8 mouse cellular contexts compared by ENCODE assay signal in the genomic region with DNA sequence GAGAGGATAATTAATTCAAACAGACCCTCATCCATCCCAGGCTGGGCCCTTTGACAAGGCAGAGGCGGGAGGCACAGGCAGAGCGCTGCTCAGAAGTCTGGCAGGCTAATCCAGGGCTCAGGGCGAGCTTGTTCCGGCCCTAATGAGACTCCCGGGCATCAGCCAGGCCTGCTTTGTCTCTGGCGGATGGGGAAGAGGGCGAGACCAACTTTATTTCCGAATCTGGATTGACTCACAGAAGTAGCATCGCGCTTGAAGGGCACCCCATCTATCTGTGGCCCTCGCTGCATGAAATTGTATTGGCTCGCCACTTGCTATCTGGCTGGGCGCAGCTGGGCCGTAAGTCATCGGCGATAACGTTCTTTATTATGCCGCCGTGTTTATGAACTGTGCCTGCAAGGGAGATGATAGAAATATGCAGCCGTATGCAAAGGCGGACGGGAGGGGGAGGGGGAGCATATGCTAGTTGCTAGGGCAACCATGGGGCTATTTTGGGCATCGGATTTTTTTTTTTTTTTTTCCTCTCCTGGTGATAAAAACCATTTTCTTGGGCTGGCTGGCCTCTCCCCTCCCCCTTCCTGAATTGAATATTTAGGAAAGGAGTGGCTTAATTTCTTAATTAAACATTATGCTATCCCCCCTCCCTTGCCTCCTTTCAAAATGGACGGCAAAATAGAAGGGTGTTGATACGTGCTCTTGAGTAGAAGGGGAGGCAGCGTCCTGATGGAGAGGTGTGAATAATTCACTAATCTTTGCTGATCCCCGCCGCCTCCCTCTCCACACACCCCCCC.
DNase-seq lines count a peak whose midpoint lies in the region; ATAC-seq and TF ChIP-seq lines count a peak whose summit lies in the region.

No protein-coding gene starts in this region.

- no peak for DNase-seq in testis, postnatal 14 days (ENCODE audit: low spot score)
- DNase-seq in kidney, postnatal 36 days, result peak; percentile 52 to 56
- DNase-seq in natural killer cell, adult 2 months (ENCODE audit: low spot score in 2 of 2), result no peak

- H3K27ac ChIP-seq in testis, adult 2 months (ENCODE audit: control insufficient read depth, insufficient read depth, low read depth, low read length), result no peak overlapping the region
- peak overlapping the region; percentile 84 for H3K27ac ChIP-seq in embryonic facial prominence, embryonic 12.5 days
- no peak overlapping the region for H3K27ac ChIP-seq in heart, embryonic 15.5 days
- H3K27ac ChIP-seq in liver, embryonic 15.5 days (replicated peaks), result no peak overlapping the region
- H3K27ac ChIP-seq in neural tube, embryonic 14.5 days (ENCODE audit: low read depth, low read length), result peak overlapping the region; percentile 91

- H3K9me3 ChIP-seq in embryonic facial prominence, embryonic 12.5 days, result no peaks in the 10 kb centered on the region
- H3K9me3 ChIP-seq in heart, embryonic 15.5 days (replicated peaks), result no peaks in the 10 kb centered on the region
- no peaks in the 10 kb centered on the region for H3K9me3 ChIP-seq in liver, embryonic 15.5 days (replicated peaks)
- H3K9me3 ChIP-seq in neural tube, embryonic 14.5 days (ENCODE audit: control insufficient read depth, low read length), result no peaks in the 10 kb centered on the region

- WGBS in embryonic facial prominence, embryonic 12.5 days, result 0% methylated on average over 28 of the region's 28 CpGs
- 1% methylated on average over 28 of the region's 28 CpGs for WGBS in heart, embryonic 15.5 days
- 1% methylated on average over 28 of the region's 28 CpGs for WGBS in liver, embryonic 15.5 days (ENCODE audit: insufficient replicate concordance)
- WGBS in neural tube, embryonic 14.5 days, result under 1% methylated on average over 28 of the region's 28 CpGs

- no peaks in the 10 kb centered on the region for H3K27me3 ChIP-seq in testis, adult 2 months (ENCODE audit: control insufficient read depth, insufficient read depth, low read length)
- H3K27me3 ChIP-seq in embryonic facial prominence, embryonic 12.5 days, result peaks cover 5% of the 10 kb centered on the region; the same call in 1 of the 2 replicates
- H3K27me3 ChIP-seq in heart, embryonic 15.5 days, result peaks cover 64% of the 10 kb centered on the region
- peaks cover 92% of the 10 kb centered on the region for H3K27me3 ChIP-seq in liver, embryonic 15.5 days
- H3K27me3 ChIP-seq in neural tube, embryonic 14.5 days (ENCODE audit: control insufficient read depth, insufficient read depth, low read length), result no peaks in the 10 kb centered on the region

- H3K9ac ChIP-seq in embryonic facial prominence, embryonic 12.5 days, result peak overlapping the region; percentile 45
- 0 out of 2 replicates have a peak overlapping the region, but pooled peaks have one; percentile 1 for H3K9ac ChIP-seq in heart, embryonic 15.5 days
- no peak overlapping the region for H3K9ac ChIP-seq in liver, embryonic 15.5 days
- H3K9ac ChIP-seq in neural tube, embryonic 14.5 days (replicated peaks; ENCODE audit: low read depth, low read length), result peak overlapping the region; percentile 39

- H3K4me2 ChIP-seq in embryonic facial prominence, embryonic 12.5 days (replicated peaks), result peak overlapping the region; percentile 58
- H3K4me2 ChIP-seq in heart, embryonic 15.5 days, result peak overlapping the region; percentile 64
- H3K4me2 ChIP-seq in liver, embryonic 15.5 days, result peak overlapping the region; percentile 37
- H3K4me2 ChIP-seq in neural tube, embryonic 14.5 days (ENCODE audit: low read depth, low read length), result peak overlapping the region; percentile 54

- no peak for TF ChIP-seq CTCF in testis, adult 2 months (IDR thresholded peaks at IDR 0.05; ENCODE audit: control insufficient read depth, insufficient read depth, insufficient replicate concordance, low read depth, low read length)

- H3K4me1 ChIP-seq in testis, adult 2 months (ENCODE audit: control insufficient read depth, insufficient read depth, low read length), result no peaks in the 10 kb centered on the region; the same call in 1 of the 2 replicates
- H3K4me1 ChIP-seq in embryonic facial prominence, embryonic 12.5 days, result peaks cover 49% of the 10 kb centered on the region
- peaks cover 25% of the 10 kb centered on the region for H3K4me1 ChIP-seq in heart, embryonic 15.5 days (replicated peaks)
- peaks cover 17% of the 10 kb centered on the region for H3K4me1 ChIP-seq in liver, embryonic 15.5 days (replicated peaks)
- H3K4me1 ChIP-seq in neural tube, embryonic 14.5 days (ENCODE audit: control insufficient read depth, insufficient read depth, low read length), result peaks cover 37% of the 10 kb centered on the region

- ATAC-seq in embryonic facial prominence, embryonic 12.5 days (ENCODE audit: insufficient number of reproducible peaks, insufficient read depth, low FRiP score, low TSS enrichment), result no peak; the same call in 1 of the 2 replicates
- ATAC-seq in heart, embryonic 15.5 days (replicated peaks; ENCODE audit: insufficient number of reproducible peaks, insufficient read depth, low FRiP score, low read depth), result peak; percentile 45; the same call in 1 of the 2 replicates
- ATAC-seq in liver, embryonic 15.5 days (ENCODE audit: insufficient read depth), result peak; percentile 70
- peak; percentile 84 for ATAC-seq in neural tube, embryonic 14.5 days (ENCODE audit: low read depth)

- TF ChIP-seq POLR2A in testis, adult 2 months (IDR thresholded peaks at IDR 0.05; ENCODE audit: control insufficient read depth, low read depth, low read length), result no peak

- H3K4me3 ChIP-seq in testis, adult 2 months (ENCODE audit: control insufficient read depth, low read depth, low read length), result peak overlapping the region; percentile 5; the same call in 1 of the 2 replicates
- peak overlapping the region; percentile 31 for H3K4me3 ChIP-seq in embryonic facial prominence, embryonic 12.5 days
- peak overlapping the region; percentile 36 for H3K4me3 ChIP-seq in heart, embryonic 15.5 days
- no peak overlapping the region for H3K4me3 ChIP-seq in liver, embryonic 15.5 days (replicated peaks)
- H3K4me3 ChIP-seq in neural tube, embryonic 14.5 days (ENCODE audit: low read depth, low read length), result peak overlapping the region; percentile 7; the same call in 1 of the 2 replicates

- no peaks in the 10 kb centered on the region for H3K36me3 ChIP-seq in testis, adult 2 months (ENCODE audit: control insufficient read depth, insufficient read depth, low read length)
- H3K36me3 ChIP-seq in embryonic facial prominence, embryonic 12.5 days, result no peaks in the 10 kb centered on the region
- H3K36me3 ChIP-seq in heart, embryonic 15.5 days, result no peaks in the 10 kb centered on the region
- H3K36me3 ChIP-seq in liver, embryonic 15.5 days (replicated peaks), result no peaks in the 10 kb centered on the region
- no peaks in the 10 kb centered on the region for H3K36me3 ChIP-seq in neural tube, embryonic 14.5 days (ENCODE audit: control insufficient read depth, insufficient read depth, low read length)

Comparison
In these comparisons a context has a peak if more than half of its experiments do, and no peak if none do; other contexts are left out.
1. H3K27ac ChIP-seq: peak in embryonic facial prominence, embryonic 12.5 days (single experiment) and neural tube, embryonic 14.5 days (single experiment); none in testis, adult 2 months (single experiment), heart, embryonic 15.5 days (single experiment) and liver, embryonic 15.5 days (single experiment).
2. DNase-seq: peak in kidney, postnatal 36 days (2 of 2); none in testis, postnatal 14 days (single experiment) and natural killer cell, adult 2 months (0 of 2).
3. Peak in every context shown above with its lines, with median percentiles within 50 percentile points of each other: H3K4me2 ChIP-seq.